In the genomic region with DNA sequence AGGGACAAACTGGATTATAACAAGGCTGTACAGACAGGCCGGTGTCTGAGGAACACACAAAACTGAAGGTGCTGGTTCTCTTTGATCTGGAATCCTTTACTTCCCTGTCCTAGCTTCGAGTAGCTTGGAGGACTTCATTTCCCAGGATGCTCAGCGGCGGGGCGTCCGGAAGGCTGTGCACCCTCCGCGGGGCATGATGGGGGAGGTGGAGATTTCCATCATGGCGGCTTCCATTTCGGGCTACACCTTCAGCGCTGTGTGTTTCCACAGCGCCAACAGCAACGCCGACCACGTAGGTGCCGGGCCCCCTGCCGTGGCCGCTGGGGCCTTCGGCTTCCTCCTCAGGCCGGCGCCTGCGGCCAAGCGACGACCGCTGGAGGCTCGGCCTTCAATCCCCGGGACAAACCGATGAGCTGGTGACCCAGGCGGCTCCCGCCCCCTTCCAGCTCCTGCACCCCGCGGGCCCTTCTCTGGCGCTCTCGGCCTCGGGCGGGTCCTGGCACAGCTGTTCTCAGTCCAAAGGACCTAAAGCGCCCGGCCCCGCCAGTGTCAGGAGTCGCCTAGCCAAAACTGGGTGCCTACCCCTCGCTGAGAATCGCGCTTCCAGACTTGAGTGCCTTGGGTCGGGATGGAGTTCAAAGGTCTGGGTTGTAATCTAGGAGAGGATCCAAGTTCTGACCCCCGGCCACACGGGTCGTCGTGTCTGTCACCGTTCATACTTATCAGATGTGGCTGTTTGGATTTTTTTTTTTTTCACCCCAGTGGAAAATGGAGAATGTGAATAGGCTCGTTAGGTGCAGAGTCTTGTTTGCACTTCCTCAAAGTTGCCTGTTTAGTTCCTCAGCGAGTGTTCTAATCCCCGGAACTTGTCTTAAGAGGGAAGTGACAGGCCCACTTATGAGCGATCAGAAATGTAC, we compare ENCODE assay signal across 8 mouse cellular contexts. TPM values are rescaled to one million over a fixed set of nuclear protein-coding genes. Genes with fewer than 3 reads are reported as not detected.
DNase-seq lines count a peak whose midpoint lies in the region; ATAC-seq lines count a peak whose summit lies in the region.

Gene Abraxas2, plus strand, starts transcription at position 184 of the 917 bp plus-strand sequence.

- H3K9me3 ChIP-seq in lung, embryonic 16.5 days (ENCODE audit: control insufficient read depth, low read length): no peaks in the 10 kb centered on the region

- peak within 1 kb of the TSS; percentile 61 for H3K4me2 ChIP-seq in lung, embryonic 16.5 days (ENCODE audit: low read depth, low read length)

- ATAC-seq in hematopoietic stem cell, adult 5-6 weeks (replicated peaks in 1 of 2; ENCODE audit: insufficient read depth in 1 of 2, low FRiP score in 2 of 2, low TSS enrichment in 1 of 2, low read depth in 1 of 2, poor library complexity in 2 of 2, severe bottlenecking in 2 of 2): peak; percentile 97 to 98
- peak; percentile 97 for ATAC-seq in lung, embryonic 16.5 days (ENCODE audit: low read depth)

- no peaks in the 10 kb centered on the region for H3K36me3 ChIP-seq in lung, embryonic 16.5 days (ENCODE audit: control insufficient read depth, insufficient read depth, low read length)

- DNase-seq in MEL-GATA-1-ER (ENCODE audit: extremely low read depth, low read depth): peak; percentile 92
- peak; percentile 86 for DNase-seq in cerebellum, adult 8-10 months
- peak; percentile 87 for DNase-seq in forelimb bud, embryonic 11.5 days (ENCODE audit: low read depth, low spot score)
- peak; percentile 72 for DNase-seq in layer of hippocampus, adult 9-10 months (ENCODE audit: low spot score)
- DNase-seq in ovary, postnatal 10 days (ENCODE audit: low spot score): peak; percentile 58
- peak; percentile 84 to 86 for DNase-seq in thymus, postnatal 10 days (ENCODE audit: low spot score in 2 of 2)

- peak within 1 kb of the TSS; percentile 54 for H3K27ac ChIP-seq in lung, embryonic 16.5 days (ENCODE audit: low read length)

- no peaks in the 10 kb centered on the region for H3K27me3 ChIP-seq in lung, embryonic 16.5 days (ENCODE audit: control insufficient read depth, insufficient read depth, low read depth, low read length)

- H3K4me3 ChIP-seq in lung, embryonic 16.5 days (ENCODE audit: low read length): peak within 1 kb of the TSS; percentile 69

- under 1% methylated on average over 53 of the region's 53 CpGs for WGBS in lung, embryonic 16.5 days

- peak within 1 kb of the TSS; percentile 82 for H3K9ac ChIP-seq in lung, embryonic 16.5 days (ENCODE audit: low read length)

- peaks cover 5% of the 10 kb centered on the region for H3K4me1 ChIP-seq in lung, embryonic 16.5 days (replicated peaks; ENCODE audit: control insufficient read depth, insufficient read depth, low read length)

RNA-seq across cellular contexts. Expression of gene Abraxas2, which starts in this region (rescaled TPM):
- 45.3 and 56.8 TPM in 2 replicates for total RNA-seq in hematopoietic stem cell, adult 5-6 weeks (2017)
- 40.1 and 41.9 TPM in 2 replicates for polyA plus RNA-seq in lung, embryonic 16.5 days (2015; fragmentation: Nextera tagmentation; extraction: Ambion mirVana)

Comparison
In these comparisons a context has a peak if more than half of its experiments do, and no peak if none do; other contexts are left out.
1. Peak in every context shown above with its lines: DNase-seq, ATAC-seq, H3K4me3 ChIP-seq and H3K27ac ChIP-seq.